Mouse (Mus musculus): ENCODE measurements around the gene Pheta2. TPM values are rescaled to one million over a fixed set of nuclear protein-coding genes. Genes with fewer than 3 reads are reported as not detected.
"Not testable (repeated sequence)": the region's sequence is repeated elsewhere in the genome, so short reads cannot be mapped to it uniquely, and the experiment has no call there.

The Pheta2 gene
- polyA plus RNA-seq, 1 experiment from 2014 or later = 1.1 TPM

DNA sequence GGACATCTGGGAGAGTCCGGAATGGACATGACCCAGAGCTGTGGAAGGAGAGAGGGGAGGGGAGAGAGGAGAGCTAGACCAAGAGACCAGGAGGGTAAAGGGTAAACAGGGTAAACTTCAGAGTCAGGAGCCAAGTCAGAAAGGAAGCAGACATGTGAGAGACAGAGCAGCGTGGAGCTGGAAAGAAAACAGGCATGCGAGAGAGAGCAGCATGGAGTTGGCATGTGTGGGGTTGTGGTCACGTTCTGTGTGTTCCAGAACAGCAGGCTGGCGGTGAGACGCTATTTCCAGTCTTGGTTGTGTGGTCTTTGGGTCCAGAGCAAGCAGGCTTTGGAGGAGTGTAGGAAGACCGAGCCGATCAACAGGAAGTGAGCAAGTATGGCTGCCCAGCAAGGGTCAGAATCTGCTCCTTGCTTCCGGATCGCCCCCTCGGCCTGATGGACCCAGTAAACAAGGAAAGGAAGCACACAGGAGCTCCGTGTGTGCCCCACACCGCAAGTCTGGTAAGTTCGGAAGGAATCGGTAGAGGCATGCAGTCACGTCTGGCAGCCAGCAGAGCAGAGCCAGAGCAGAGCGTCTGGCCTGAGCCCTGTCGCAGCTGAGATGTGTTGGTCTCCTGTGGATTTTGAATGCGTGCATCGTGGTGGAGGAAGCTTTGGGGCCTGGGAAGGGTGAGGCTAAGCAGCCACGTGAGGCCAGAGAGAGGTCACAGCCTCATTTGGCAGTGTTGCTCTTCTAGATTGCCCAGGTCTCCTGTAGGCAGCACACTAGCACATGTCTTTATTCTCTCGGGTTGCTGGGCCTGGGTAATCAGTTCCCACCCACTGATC, 19.9 kb downstream of the Pheta2 start:
- Histone ChIP-seq H3K9ac (ENCODE audit: low read depth, low read length) (no peak overlapping the region), H3K4me1 (ENCODE audit: control insufficient read depth, insufficient read depth, low read length) (peaks cover 5% of the 10 kb centered on the region), H3K27ac (ENCODE audit: low read length) (no peak overlapping the region), H3K27me3 (ENCODE audit: control insufficient read depth, insufficient read depth, low read depth, low read length) (no peaks in the 10 kb centered on the region), H3K4me3 (ENCODE audit: low read depth, low read length) (no peak overlapping the region), H3K36me3 (ENCODE audit: control insufficient read depth, insufficient read depth, low read length) (no peaks in the 10 kb centered on the region), H3K9me3 (replicated peaks; ENCODE audit: control insufficient read depth, low read length, poor library complexity, severe bottlenecking) (no peaks in the 10 kb centered on the region), H3K4me2 (ENCODE audit: low read length) (no peak overlapping the region)
- no peak for ATAC-seq
- 69% methylated on average over 22 of the region's 22 CpGs for WGBS

DNA sequence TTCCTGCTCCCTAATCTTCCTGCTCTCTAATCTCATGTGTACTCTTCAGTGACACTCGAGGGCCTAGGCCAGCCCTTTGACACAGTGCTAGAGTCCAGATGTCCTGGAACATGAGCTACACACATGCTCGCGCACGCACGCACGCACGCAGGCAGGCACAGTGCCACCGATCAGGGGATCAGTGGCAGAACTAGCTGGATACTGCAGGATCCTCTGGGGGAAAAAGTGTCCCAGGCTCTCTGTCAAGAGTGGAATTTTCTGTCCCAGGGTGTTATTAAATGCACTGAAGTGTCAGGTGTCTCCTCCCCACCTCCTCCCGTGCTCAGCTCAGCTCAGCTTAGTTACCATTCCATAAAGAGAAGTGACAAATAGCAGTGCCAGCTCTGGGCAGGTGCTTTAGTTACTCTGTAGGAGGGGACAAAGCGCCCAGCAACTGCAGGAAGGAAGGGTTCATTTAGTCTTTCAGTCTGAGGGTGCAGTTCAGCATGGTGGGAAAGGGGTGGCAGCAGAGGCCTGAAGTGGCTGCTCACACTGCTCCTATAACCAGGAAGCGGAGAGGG, 22.8 kb downstream of the Pheta2 start:
- WGBS = 81% methylated on average over 11 of the region's 11 CpGs
- no peak overlapping the region for H3K4me2 ChIP-seq (ENCODE audit: low read length)
- H3K4me1 ChIP-seq (ENCODE audit: control insufficient read depth, insufficient read depth, low read length) = no peaks in the 10 kb centered on the region
- no peaks in the 10 kb centered on the region for H3K27me3 ChIP-seq (ENCODE audit: control insufficient read depth, insufficient read depth, low read depth, low read length)
- ATAC-seq = no peak
- H3K36me3 ChIP-seq (ENCODE audit: control insufficient read depth, insufficient read depth, low read length) = no peaks in the 10 kb centered on the region
- H3K9me3 ChIP-seq (replicated peaks; ENCODE audit: control insufficient read depth, low read length, poor library complexity, severe bottlenecking) = no peaks in the 10 kb centered on the region
- no peak overlapping the region for H3K27ac ChIP-seq (ENCODE audit: low read length)
- H3K9ac ChIP-seq (ENCODE audit: low read depth, low read length) = no peak overlapping the region
- no peak overlapping the region for H3K4me3 ChIP-seq (ENCODE audit: low read depth, low read length)

DNA sequence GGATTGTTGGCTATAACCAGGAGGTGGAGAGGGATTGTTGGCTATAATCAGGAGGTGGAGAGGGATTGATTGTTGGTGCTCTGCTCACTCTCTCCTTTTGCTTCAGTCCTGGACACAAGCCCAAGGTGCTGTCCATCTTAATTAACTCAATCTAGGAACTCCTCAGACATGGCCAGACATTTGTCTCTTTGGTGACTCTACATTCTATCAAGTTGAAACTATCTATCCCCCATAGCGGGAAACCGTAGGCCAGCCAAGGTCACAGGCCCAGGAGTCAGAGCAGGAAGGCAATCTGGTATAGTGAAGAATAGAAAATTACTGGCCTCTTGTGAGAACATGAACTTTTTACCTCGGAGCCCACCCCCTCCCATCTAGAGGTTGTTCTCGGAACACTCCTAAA, 23.5 kb downstream of the Pheta2 start:
- H3K4me2 ChIP-seq (ENCODE audit: low read length) = no peak overlapping the region
- H3K27ac ChIP-seq (ENCODE audit: low read length) = no peak overlapping the region
- ATAC-seq = no peak
- H3K9ac ChIP-seq (ENCODE audit: low read depth, low read length) = no peak overlapping the region
- no peaks in the 10 kb centered on the region for H3K9me3 ChIP-seq (replicated peaks; ENCODE audit: control insufficient read depth, low read length, poor library complexity, severe bottlenecking)
- H3K27me3 ChIP-seq (ENCODE audit: control insufficient read depth, insufficient read depth, low read depth, low read length) = no peaks in the 10 kb centered on the region
- no peaks in the 10 kb centered on the region for H3K36me3 ChIP-seq (ENCODE audit: control insufficient read depth, insufficient read depth, low read length)
- H3K4me1 ChIP-seq (ENCODE audit: control insufficient read depth, insufficient read depth, low read length) = no peaks in the 10 kb centered on the region
- H3K4me3 ChIP-seq (ENCODE audit: low read depth, low read length) = no peak overlapping the region
- WGBS = 86% methylated on average over 3 of the region's 4 CpGs

DNA sequence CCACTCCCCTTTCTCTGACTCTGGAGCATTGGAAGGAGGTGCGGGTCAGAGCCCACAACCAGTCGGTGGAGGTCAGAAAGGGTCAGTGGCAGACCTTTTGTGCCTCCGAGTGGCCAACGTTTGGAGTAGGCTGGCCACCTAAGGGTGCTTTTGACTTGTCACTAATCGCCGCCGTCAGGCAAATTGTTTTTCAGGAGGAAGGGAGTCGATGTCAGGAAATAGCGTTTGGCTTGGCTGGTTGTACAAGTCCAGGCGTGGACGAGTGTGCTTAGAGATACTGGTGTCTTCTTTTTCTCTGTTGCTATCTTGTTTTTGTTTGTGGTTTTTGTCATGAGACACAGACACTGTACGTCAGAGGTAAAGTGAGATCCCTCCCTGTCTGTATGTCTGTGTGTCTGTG, 25.1 kb downstream of the Pheta2 start:
- not testable (repeated sequence) for ATAC-seq; H3K27me3 ChIP-seq (ENCODE audit: control insufficient read depth, insufficient read depth, low read depth, low read length)

DNA sequence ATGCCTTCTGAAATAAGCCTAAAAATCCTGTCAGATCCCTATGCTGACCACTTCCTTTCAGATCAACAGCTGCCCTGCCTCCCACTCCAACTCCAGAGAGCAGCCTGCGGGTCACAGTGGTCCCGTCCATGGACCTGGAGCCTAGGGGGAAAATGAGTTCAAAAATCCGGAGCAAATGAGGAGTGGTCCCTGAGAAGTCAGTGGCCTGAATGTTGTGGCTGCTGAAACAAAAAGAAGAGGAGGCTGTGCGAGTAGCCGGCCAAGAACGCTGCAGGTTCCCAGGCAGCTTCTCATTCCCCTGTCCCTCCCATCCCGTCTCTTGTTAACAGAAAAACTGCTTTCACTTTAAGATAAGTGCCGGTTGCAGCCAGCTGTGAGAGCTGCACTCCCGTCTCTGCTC, 25.8 kb downstream of the Pheta2 start:
- H3K27me3 ChIP-seq (ENCODE audit: control insufficient read depth, insufficient read depth, low read depth, low read length); H3K27ac ChIP-seq (ENCODE audit: low read length); H3K9ac ChIP-seq (ENCODE audit: low read depth, low read length); H3K4me3 ChIP-seq (ENCODE audit: low read depth, low read length); H3K4me2 ChIP-seq (ENCODE audit: low read length); ATAC-seq; H3K36me3 ChIP-seq (ENCODE audit: control insufficient read depth, insufficient read depth, low read length); H3K4me1 ChIP-seq (ENCODE audit: control insufficient read depth, insufficient read depth, low read length); H3K9me3 ChIP-seq (replicated peaks; ENCODE audit: control insufficient read depth, low read length, poor library complexity, severe bottlenecking): not testable (repeated sequence)
- 12% methylated on average over 6 of the region's 9 CpGs for WGBS

More for the DNA sequence above, 25.1 kb downstream of the Pheta2 start:
- not testable (repeated sequence) for H3K4me2 ChIP-seq (ENCODE audit: low read length); H3K9ac ChIP-seq (ENCODE audit: low read depth, low read length); H3K9me3 ChIP-seq (replicated peaks; ENCODE audit: control insufficient read depth, low read length, poor library complexity, severe bottlenecking); H3K36me3 ChIP-seq (ENCODE audit: control insufficient read depth, insufficient read depth, low read length); H3K4me3 ChIP-seq (ENCODE audit: low read depth, low read length); H3K4me1 ChIP-seq (ENCODE audit: control insufficient read depth, insufficient read depth, low read length); H3K27ac ChIP-seq (ENCODE audit: low read length)
- 86% methylated on average over 7 of the region's 12 CpGs for WGBS

DNA sequence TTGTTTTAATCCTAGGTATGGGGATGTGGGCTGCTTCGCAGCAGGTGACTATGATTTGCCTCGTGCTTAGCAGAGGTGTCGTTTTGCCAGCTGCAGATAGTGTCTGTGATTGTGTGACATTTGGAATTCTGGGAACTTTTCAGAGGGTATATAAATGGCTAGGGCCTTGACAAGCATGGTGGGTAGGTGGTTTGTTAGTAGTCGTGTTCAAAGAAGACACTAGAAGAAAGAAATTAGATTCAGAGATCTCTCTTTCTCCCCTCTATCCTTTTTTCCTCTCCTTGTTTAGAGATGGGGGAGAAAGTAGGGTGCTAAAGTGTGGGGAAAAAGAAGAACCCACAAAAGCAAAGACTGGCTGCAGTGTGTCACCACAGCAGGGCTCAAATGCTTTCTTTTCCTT, 29.4 kb downstream of the Pheta2 start:
- no peaks in the 10 kb centered on the region for H3K9me3 ChIP-seq (replicated peaks; ENCODE audit: control insufficient read depth, low read length, poor library complexity, severe bottlenecking)
- no peak overlapping the region for H3K4me3 ChIP-seq (ENCODE audit: low read depth, low read length)
- H3K4me2 ChIP-seq (ENCODE audit: low read length) = no peak overlapping the region
- WGBS = 95% methylated on average over 4 of the region's 4 CpGs
- ATAC-seq = no peak
- no peaks in the 10 kb centered on the region for H3K27me3 ChIP-seq (ENCODE audit: control insufficient read depth, insufficient read depth, low read depth, low read length)
- no peaks in the 10 kb centered on the region for H3K36me3 ChIP-seq (ENCODE audit: control insufficient read depth, insufficient read depth, low read length)
- no peaks in the 10 kb centered on the region for H3K4me1 ChIP-seq (ENCODE audit: control insufficient read depth, insufficient read depth, low read length)
- H3K9ac ChIP-seq (ENCODE audit: low read depth, low read length) = no peak overlapping the region
- no peak overlapping the region for H3K27ac ChIP-seq (ENCODE audit: low read length)

DNA sequence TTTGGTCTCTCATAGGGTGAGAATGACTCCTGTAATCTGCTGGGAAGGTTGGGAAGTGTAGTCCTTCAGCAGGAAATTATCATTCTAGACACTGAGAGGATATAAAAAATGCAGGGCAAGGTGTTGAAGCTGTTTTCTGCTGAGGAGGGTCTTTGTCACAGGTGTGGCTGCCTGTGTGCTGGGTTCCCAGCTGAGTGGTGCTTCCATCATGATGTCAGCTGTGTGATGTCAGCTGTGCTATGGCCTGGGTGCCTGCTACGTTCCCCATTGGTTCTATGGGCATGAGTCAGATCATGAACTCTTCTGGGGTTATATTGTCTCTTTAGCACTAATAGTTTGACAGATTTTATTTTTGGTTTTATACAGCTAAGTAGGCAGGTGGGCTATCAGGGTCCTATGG, 30.1 kb downstream of the Pheta2 start:
- no peaks in the 10 kb centered on the region for H3K4me1 ChIP-seq (ENCODE audit: control insufficient read depth, insufficient read depth, low read length)
- H3K4me3 ChIP-seq (ENCODE audit: low read depth, low read length) = no peak overlapping the region
- H3K9ac ChIP-seq (ENCODE audit: low read depth, low read length) = no peak overlapping the region
- 81% methylated on average over 1 of the region's 1 CpGs for WGBS
- no peaks in the 10 kb centered on the region for H3K36me3 ChIP-seq (ENCODE audit: control insufficient read depth, insufficient read depth, low read length)
- no peaks in the 10 kb centered on the region for H3K27me3 ChIP-seq (ENCODE audit: control insufficient read depth, insufficient read depth, low read depth, low read length)
- ATAC-seq = no peak
- no peak overlapping the region for H3K4me2 ChIP-seq (ENCODE audit: low read length)
- H3K9me3 ChIP-seq (replicated peaks; ENCODE audit: control insufficient read depth, low read length, poor library complexity, severe bottlenecking) = no peaks in the 10 kb centered on the region
- no peak overlapping the region for H3K27ac ChIP-seq (ENCODE audit: low read length)

DNA sequence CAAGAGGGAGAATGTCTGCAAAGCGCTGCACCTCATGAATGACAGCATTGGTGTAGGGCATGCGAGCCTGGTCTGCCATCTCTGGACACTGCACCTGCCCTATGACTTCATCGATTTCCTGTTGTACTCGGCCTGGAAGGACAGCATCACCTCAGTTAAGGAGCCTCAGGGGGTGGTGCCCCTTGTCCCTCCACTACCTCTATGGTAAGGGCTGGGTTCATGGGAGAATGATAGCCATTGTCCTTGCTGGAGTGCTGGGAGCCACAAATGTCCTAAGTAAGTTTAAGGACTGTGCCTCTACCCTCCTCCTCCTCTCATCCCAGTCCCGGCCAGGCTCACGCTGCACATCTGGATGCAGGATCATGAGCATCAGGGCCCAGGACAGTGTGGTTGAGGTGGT, 33.7 kb downstream of the Pheta2 start:
- no peak for ATAC-seq
- no peaks in the 10 kb centered on the region for H3K27me3 ChIP-seq (ENCODE audit: control insufficient read depth, insufficient read depth, low read depth, low read length)
- 91% methylated on average over 6 of the region's 6 CpGs for WGBS
- no peaks in the 10 kb centered on the region for H3K36me3 ChIP-seq (ENCODE audit: control insufficient read depth, insufficient read depth, low read length)
- H3K4me1 ChIP-seq (ENCODE audit: control insufficient read depth, insufficient read depth, low read length) = no peaks in the 10 kb centered on the region
- H3K27ac ChIP-seq (ENCODE audit: low read length) = no peak overlapping the region
- no peak overlapping the region for H3K4me2 ChIP-seq (ENCODE audit: low read length)
- no peak overlapping the region for H3K4me3 ChIP-seq (ENCODE audit: low read depth, low read length)
- H3K9me3 ChIP-seq (replicated peaks; ENCODE audit: control insufficient read depth, low read length, poor library complexity, severe bottlenecking) = no peaks in the 10 kb centered on the region
- no peak overlapping the region for H3K9ac ChIP-seq (ENCODE audit: low read depth, low read length)

DNA sequence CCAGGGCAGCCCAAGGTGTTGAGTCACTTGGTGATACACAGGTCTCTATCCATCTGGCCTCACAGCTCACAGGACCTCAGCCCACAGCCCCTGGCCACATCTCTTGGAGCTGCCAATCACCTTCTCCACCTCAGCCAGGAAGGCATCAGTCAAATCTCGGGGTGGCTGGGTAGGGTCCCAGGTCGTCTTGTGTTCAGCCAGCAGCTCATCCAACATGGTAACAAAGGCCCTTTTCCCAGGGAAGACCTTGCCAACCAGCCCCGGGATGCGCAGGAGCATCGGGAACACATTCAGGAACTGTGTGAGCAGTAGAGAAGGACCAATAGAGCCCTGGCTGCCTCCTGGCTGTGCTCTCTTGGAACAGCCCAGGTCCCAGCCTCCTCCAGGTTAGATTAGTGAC, 34.2 kb downstream of the Pheta2 start:
- Histone ChIP-seq H3K4me1 (ENCODE audit: control insufficient read depth, insufficient read depth, low read length) (no peaks in the 10 kb centered on the region), H3K4me2 (ENCODE audit: low read length) (no peak overlapping the region), H3K27ac (ENCODE audit: low read length) (no peak overlapping the region), H3K4me3 (ENCODE audit: low read depth, low read length) (no peak overlapping the region), H3K27me3 (ENCODE audit: control insufficient read depth, insufficient read depth, low read depth, low read length) (no peaks in the 10 kb centered on the region), H3K9ac (ENCODE audit: low read depth, low read length) (no peak overlapping the region), H3K36me3 (ENCODE audit: control insufficient read depth, insufficient read depth, low read length) (no peaks in the 10 kb centered on the region), H3K9me3 (replicated peaks; ENCODE audit: control insufficient read depth, low read length, poor library complexity, severe bottlenecking) (no peaks in the 10 kb centered on the region)
- no peak for ATAC-seq
- 92% methylated on average over 5 of the region's 5 CpGs for WGBS

Data from midbrain, embryonic 16.5 days (tissue).